In the genomic region with DNA sequence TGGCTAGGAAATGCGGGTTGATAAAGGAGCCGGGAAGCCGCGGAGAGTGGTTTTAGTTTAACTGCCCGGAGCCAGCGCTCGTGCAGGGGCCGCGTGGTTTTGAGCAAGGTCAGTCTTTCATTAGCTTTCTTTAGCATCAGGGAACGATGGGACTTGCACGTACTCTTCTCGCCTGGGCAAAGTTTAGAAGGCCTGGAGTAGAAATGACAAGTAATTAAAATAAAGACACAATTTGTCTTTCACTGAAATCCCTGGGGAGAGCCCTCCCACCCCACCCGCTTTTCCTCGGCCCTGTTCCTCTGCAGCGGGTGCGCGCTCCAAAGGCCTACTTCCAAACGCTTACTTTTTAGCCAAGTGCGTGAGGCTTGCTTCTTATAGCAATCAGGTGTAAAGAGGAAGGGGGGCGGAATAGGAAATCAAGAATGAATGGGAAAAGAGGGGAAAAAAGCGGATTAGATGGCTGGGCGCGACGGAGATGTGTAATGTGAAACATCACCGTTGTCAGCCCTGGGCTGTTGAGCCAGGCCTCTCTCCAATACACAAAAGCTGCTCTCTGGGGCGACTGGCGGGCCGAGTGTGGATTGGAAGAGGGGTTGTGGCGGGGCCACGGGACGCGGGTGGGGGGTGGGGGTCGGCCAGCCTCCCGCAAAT, we compare ENCODE assay signal across 10 mouse cellular contexts. TPM values are rescaled to one million over a fixed set of nuclear protein-coding genes. Genes with fewer than 3 reads are reported as not detected.
DNase-seq lines count a peak whose midpoint lies in the region; ATAC-seq and TF ChIP-seq lines count a peak whose summit lies in the region.
"Had no signal": no experiment of that assay in that cellular context is flagged by ENCODE, and none has a peak within 500 bp of the region (broad histone marks: within the 10 kb centered on the region; RNA-seq: fewer than 3 reads in every experiment).

No protein-coding gene starts in this region.

- no peaks in the 10 kb centered on the region for H3K36me3 ChIP-seq in heart, embryonic 11.5 days (ENCODE audit: control insufficient read depth, insufficient read depth, low read length)
- H3K36me3 ChIP-seq in ES-E14 (ENCODE audit: control insufficient read depth, insufficient read depth, low read length, poor library complexity, severe bottlenecking) = no peaks in the 10 kb centered on the region
- H3K36me3 ChIP-seq in intestine, embryonic 15.5 days = no peaks in the 10 kb centered on the region
- no peaks in the 10 kb centered on the region for H3K36me3 ChIP-seq in midbrain, embryonic 13.5 days
- no peaks in the 10 kb centered on the region for H3K36me3 ChIP-seq in thymus, adult 2 months (ENCODE audit: control insufficient read depth, insufficient read depth, low read length)
- H3K36me3 ChIP-seq: forebrain, embryonic 15.5 days had no signal

- H3K27ac ChIP-seq in heart, embryonic 11.5 days (ENCODE audit: low read depth, low read length) = peak overlapping the region; percentile 54
- peak overlapping the region; percentile 63; the same call in 1 of the 2 replicates for H3K27ac ChIP-seq in ES-E14 (ENCODE audit: insufficient read depth, low read depth, low read length, poor library complexity, severe bottlenecking)
- H3K27ac ChIP-seq in intestine, embryonic 15.5 days = peak overlapping the region; percentile 62
- H3K27ac ChIP-seq in midbrain, embryonic 13.5 days = 0 out of 2 replicates have a peak overlapping the region, but pooled peaks have one; percentile 58
- H3K27ac ChIP-seq in thymus, adult 2 months (ENCODE audit: control insufficient read depth, insufficient read depth, low read length) = no peak overlapping the region
- H3K27ac ChIP-seq: forebrain, embryonic 15.5 days; layer of hippocampus, adult 2 months had no signal

- DNase-seq in heart, adult 8-10 months (ENCODE audit: low spot score) = no peak
- no peak for DNase-seq in ES-E14 (ENCODE audit: low read depth, low spot score)
- no peak for DNase-seq in thymus, adult 2 months
- no peak for DNase-seq in adrenal gland, postnatal 36 days
- no peak for DNase-seq in left cerebral cortex, postnatal 14 days (ENCODE audit: low spot score in 2 of 2)

- peak overlapping the region; percentile 97 for H3K4me2 ChIP-seq in heart, embryonic 11.5 days
- peak overlapping the region; percentile 93 for H3K4me2 ChIP-seq in intestine, embryonic 15.5 days (replicated peaks)
- H3K4me2 ChIP-seq in midbrain, embryonic 13.5 days (replicated peaks) = peak overlapping the region; percentile 32
- H3K4me2 ChIP-seq: forebrain, embryonic 15.5 days had no signal

- peaks cover 14% of the 10 kb centered on the region; the same call in 1 of the 2 replicates for H3K4me1 ChIP-seq in heart, embryonic 11.5 days (ENCODE audit: control insufficient read depth, insufficient read depth, low read length)
- H3K4me1 ChIP-seq in ES-E14 (ENCODE audit: control insufficient read depth in 2 of 2, insufficient read depth in 2 of 2, low read length in 2 of 2, poor library complexity in 1 of 2) = peaks cover 0 to 10% of the 10 kb centered on the region in 2 experiments; a peak in 1 of 4 replicates
- peaks cover 2% of the 10 kb centered on the region; the same call in 1 of the 2 replicates for H3K4me1 ChIP-seq in intestine, embryonic 15.5 days (replicated peaks)
- H3K4me1 ChIP-seq in midbrain, embryonic 13.5 days (replicated peaks) = peaks cover 30% of the 10 kb centered on the region
- peaks cover 9% of the 10 kb centered on the region for H3K4me1 ChIP-seq in thymus, adult 2 months (replicated peaks; ENCODE audit: control insufficient read depth, insufficient read depth, low read length)

- peaks cover 69% of the 10 kb centered on the region for H3K27me3 ChIP-seq in heart, embryonic 11.5 days (ENCODE audit: control insufficient read depth, insufficient read depth, low read length)
- peaks cover 41% of the 10 kb centered on the region for H3K27me3 ChIP-seq in intestine, embryonic 15.5 days (replicated peaks)
- peaks cover 94% of the 10 kb centered on the region for H3K27me3 ChIP-seq in midbrain, embryonic 13.5 days
- H3K27me3 ChIP-seq in thymus, adult 2 months (ENCODE audit: control insufficient read depth, insufficient read depth, low read length) = peaks cover 39% of the 10 kb centered on the region

- no peak for ATAC-seq in heart, embryonic 11.5 days (replicated peaks; ENCODE audit: insufficient number of reproducible peaks, low FRiP score, low TSS enrichment)
- ATAC-seq in intestine, embryonic 15.5 days = no peak
- no peak for ATAC-seq in midbrain, embryonic 13.5 days
- ATAC-seq: forebrain, embryonic 15.5 days had no signal

- H3K9me3 ChIP-seq in heart, embryonic 11.5 days (replicated peaks; ENCODE audit: control insufficient read depth, low read length) = no peaks in the 10 kb centered on the region
- no peaks in the 10 kb centered on the region for H3K9me3 ChIP-seq in ES-E14 (ENCODE audit: control insufficient read depth, insufficient read depth, low read depth, low read length)
- no peaks in the 10 kb centered on the region for H3K9me3 ChIP-seq in intestine, embryonic 15.5 days
- H3K9me3 ChIP-seq in midbrain, embryonic 13.5 days = no peaks in the 10 kb centered on the region
- H3K9me3 ChIP-seq: forebrain, embryonic 15.5 days had no signal

- H3K4me3 ChIP-seq in heart, embryonic 11.5 days (ENCODE audit: low read depth, low read length) = peak overlapping the region; percentile 70
- peak overlapping the region; percentile 7 to 34; a peak in 2 of 4 replicates for H3K4me3 ChIP-seq in ES-E14 (ENCODE audit: insufficient read depth in 1 of 2, low read depth in 1 of 2, low read length in 2 of 2, poor library complexity in 1 of 2, severe bottlenecking in 1 of 2)
- peak overlapping the region; percentile 64 for H3K4me3 ChIP-seq in intestine, embryonic 15.5 days (replicated peaks)
- peak overlapping the region; percentile 51 for H3K4me3 ChIP-seq in midbrain, embryonic 13.5 days (replicated peaks)
- no peak overlapping the region for H3K4me3 ChIP-seq in thymus, adult 2 months (ENCODE audit: control insufficient read depth, insufficient read depth, low read length)
- H3K4me3 ChIP-seq: forebrain, embryonic 15.5 days; layer of hippocampus, adult 2 months had no signal

- in situ Hi-C loops in ES-E14 (cut with MboI; ENCODE audit: low sequenced_read_pairs in 2 of 2, unreplicated experiment in 2 of 2) = loop anchor here in 1 of 2 experiments (25.0 kb wide), 1 partner anchor 1895 kb away; the partner anchor contains the start of gene Lef1

- peak overlapping the region; percentile 66 for H3K9ac ChIP-seq in heart, embryonic 11.5 days (ENCODE audit: low read depth, low read length)
- peak overlapping the region; percentile 23; the same call in 1 of the 2 replicates for H3K9ac ChIP-seq in ES-E14 (ENCODE audit: insufficient read depth, low read depth, low read length, poor library complexity, severe bottlenecking)
- peak overlapping the region; percentile 51 for H3K9ac ChIP-seq in intestine, embryonic 15.5 days
- peak overlapping the region; percentile 40; the same call in 1 of the 2 replicates for H3K9ac ChIP-seq in midbrain, embryonic 13.5 days (replicated peaks)
- H3K9ac ChIP-seq: forebrain, embryonic 15.5 days had no signal

- intact Hi-C loops in left cerebral cortex, postnatal 14 days (cut with DNase I) = no loop called here

- WGBS in heart, embryonic 11.5 days (ENCODE audit: insufficient replicate concordance) = 2% methylated on average over 34 of the region's 34 CpGs
- 16% methylated on average over 34 of the region's 34 CpGs for WGBS in intestine, embryonic 15.5 days
- 2% methylated on average over 34 of the region's 34 CpGs for WGBS in midbrain, embryonic 13.5 days
- WGBS in thymus, adult 2 months = 8% methylated on average over 34 of the region's 34 CpGs

- TF ChIP-seq CTCF in thymus, adult 2 months (IDR thresholded peaks at IDR 0.05; ENCODE audit: borderline replicate concordance, control insufficient read depth, extremely low read depth, insufficient read depth, low read length, poor library complexity) = no peak

- TF ChIP-seq POLR2A in thymus, adult 2 months (IDR thresholded peaks at IDR 0.05; ENCODE audit: control insufficient read depth, extremely low read depth, insufficient read depth, low read length, poor library complexity) = no peak

TF ChIP-seq in ES-E14, 5 proteins besides CTCF, POLR2A, EP300 and RAD21:
- TF ChIP-seq ZC3H11A (IDR thresholded peaks at IDR 0.05; ENCODE audit: borderline replicate concordance, low read depth, low read length) = no peak
- no peak for TF ChIP-seq CHD2 (IDR thresholded peaks at IDR 0.05; ENCODE audit: low read depth, low read length)
- TF ChIP-seq MAFK (IDR thresholded peaks at IDR 0.05; ENCODE audit: insufficient read depth, low read depth, low read length) = no peak
- TF ChIP-seq ZNF384 (IDR thresholded peaks at IDR 0.05; ENCODE audit: low read depth, low read length) = no peak
- TF ChIP-seq HCFC1 (IDR thresholded peaks at IDR 0.05; ENCODE audit: borderline replicate concordance, insufficient read depth, low read length) = no peak

RNA-seq across cellular contexts. Expression of gene Pitx2, which starts 17.4 kb away (rescaled TPM):
- polyA plus RNA-seq in heart, embryonic 11.5 days (2014; fragmentation: Nextera tagmentation; extraction: Ambion mirVana) = 32.7 and 32.8 TPM in 2 replicates
- 1 to 10 TPM in 1 of 4 experiments, under 1 TPM in 3; 0.57 to 1.4 (median 0.69) TPM for total RNA-seq in heart, adult 8-10 months (2022)
- 2.9 and 9.8 TPM in 2 replicates for total RNA-seq in ES-E14 (2012; rRNA removed)
- 39.4 and 45.2 TPM in 2 replicates for polyA plus RNA-seq in intestine, embryonic 15.5 days (2015; fragmentation: Nextera tagmentation; extraction: Ambion mirVana)
- 59.2 and 101 TPM in 2 replicates for polyA plus RNA-seq in midbrain, embryonic 13.5 days (2015; fragmentation: Nextera tagmentation; extraction: Ambion mirVana)
- polyA plus RNA-seq in thymus, adult 2 months (2012; rRNA removed) = 0.19 and 0.26 TPM in 2 replicates
- not detected for total RNA-seq in adrenal gland, postnatal 36 days (2021)
- total RNA-seq in left cerebral cortex, postnatal 14 days (2021) = not detected
- total RNA-seq: layer of hippocampus, adult 2 months had no signal

Comparison
In these comparisons a context has a peak if more than half of its experiments do, and no peak if none do; other contexts are left out.
1. H3K4me2 ChIP-seq: peak in every context shown above with its lines; median percentile 97 in heart, embryonic 11.5 days; 93 in intestine, embryonic 15.5 days; 32 in midbrain, embryonic 13.5 days.